Mouse (Mus musculus) lung, adult 2 months (tissue): ENCODE data around the gene Mms22l.

Experiments
- CTCF ChIP-seq: fragments of 200-500 bp; IDR thresholded peaks from 2 replicates; pipeline ENCODE4 v1.5.1; 2011; ENCODE audit warnings: mild to moderate bottlenecking, low read length, control low read depth; ENCODE audit not compliant: insufficient read depth
- POLR2A ChIP-seq: fragments of 200-500 bp; IDR thresholded peaks from 2 replicates; pipeline ENCODE4 v1.6.1; 2011; ENCODE audit warnings: low read depth, mild to moderate bottlenecking, control low read depth, low read length, borderline replicate concordance; ENCODE audit errors: extremely low read depth

DNA sequence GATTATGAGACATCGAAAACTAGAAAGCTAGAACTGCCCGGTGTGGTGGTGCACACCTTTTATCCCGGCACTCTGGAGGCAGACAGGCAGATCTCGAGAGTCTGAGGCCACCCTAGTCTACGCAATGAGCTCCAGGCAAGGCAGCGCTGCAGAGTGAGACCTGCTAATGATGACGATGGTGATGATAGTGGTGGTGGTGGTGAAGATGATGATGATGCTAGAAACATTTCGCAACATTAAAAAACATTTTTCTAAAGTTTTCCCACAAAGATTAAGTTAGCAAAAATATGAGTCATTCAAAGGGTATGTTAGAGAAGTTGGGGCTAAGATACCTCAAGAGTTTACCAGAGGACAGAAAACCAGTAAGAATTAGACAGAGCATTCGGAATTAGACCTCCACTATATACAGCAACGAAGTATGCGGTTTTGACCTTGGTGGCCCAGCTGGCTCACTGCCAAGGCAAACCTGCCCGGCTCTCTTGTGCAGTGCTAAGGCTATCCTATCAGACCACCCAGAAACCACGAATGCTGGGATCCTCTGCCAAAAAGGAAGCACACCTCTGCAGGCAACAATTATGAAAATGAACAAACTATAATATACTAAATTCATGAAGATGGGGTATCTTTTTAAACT lies 129.8 kb downstream of the Mms22l start:
- TF ChIP-seq CTCF (no peak), POLR2A (no peak)
